Mouse (Mus musculus): ENCODE data around the gene Selenot.
A peak's percentile ranks its signal among the peaks of the same experiment; 100 is the strongest.

Gene Selenot

GRCm38 (mm10) chr3:58636406-58637295 lies 60.2 kb downstream of the Selenot start, which contains the start of gene Erich6:
Erich6 (minus strand) TSS chr3:58637207.
- DNase-seq: peak; percentile 61 to 73

Measured in kidney, postnatal 4 days (tissue).